Mouse (Mus musculus): Measurements from ENCODE around the gene Fndc8.

Gene Fndc8

DNA sequence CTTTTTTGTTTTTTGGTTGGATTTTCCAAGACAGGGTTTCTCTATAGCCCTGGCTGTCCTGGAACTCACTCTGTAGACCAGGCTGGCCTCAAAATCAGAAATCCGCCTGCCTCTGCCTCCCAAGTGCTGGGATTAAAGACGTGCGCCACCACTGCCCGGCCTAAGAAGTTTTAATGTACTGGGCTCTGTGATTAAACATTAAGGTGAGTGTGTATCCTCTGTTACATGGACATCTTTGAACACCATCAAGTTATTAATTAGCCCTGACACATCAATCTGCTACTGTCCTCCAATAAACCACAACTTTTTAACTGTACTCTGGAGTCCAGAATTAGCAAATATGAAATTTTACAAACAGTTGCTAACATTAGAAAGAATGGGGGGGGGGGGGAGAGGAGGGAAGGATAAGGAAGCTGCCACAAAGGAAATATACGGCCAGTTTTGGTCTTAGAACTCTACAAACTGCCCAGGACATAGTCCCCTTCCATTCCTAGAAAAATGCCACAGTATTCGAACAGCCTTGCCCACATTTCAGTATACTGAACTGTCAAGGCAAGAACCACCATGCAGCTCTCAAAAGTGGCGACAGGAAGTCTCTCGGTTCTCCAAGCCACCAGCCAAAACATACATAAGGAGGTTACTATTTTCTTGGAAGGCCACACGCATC is 22.3 kb upstream of the Fndc8 start:
- no peak for DNase-seq (ENCODE audit: low spot score in 2 of 2)

DNA sequence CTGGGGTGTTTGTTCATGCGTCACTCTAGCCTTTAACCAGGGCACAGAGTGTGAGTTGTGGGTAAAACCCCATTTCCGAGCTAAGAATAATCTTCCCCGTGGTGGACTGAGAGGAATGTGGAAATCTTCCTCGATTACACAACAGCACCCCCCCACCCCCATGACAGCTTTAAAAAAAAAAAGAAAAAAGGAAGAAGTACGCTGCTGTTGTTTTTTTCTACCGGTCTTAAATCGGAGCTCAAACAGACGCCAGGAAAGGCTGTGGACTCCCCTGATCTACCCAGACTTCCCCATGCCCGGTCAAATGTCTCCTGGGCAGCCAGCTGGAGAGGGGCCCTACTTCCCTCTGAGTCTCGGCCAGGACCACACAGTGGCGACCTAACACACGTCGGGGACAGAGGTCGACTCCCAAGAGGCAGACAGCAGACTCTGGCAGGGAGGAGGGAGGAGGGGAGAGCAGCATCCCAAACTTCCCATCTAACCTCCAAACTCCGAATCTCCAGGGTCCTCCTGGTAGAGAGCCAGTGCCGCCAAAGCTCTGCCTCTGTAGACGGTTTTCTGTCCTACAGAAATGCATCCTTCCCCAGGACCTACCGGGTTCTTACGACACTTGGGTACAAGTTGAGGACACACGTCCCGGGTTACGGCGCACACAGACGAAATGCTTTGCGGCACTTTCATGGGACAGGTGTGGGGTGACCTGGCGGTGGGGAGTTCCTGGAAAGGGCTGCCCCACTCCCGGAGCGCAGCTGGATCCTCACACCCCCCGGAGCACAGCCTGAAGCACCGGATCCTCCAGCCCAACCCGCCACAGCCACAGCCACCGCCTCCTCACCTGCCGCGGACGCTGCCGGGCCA is 21.5 kb upstream of the Fndc8 start:
- DNase-seq (ENCODE audit: low spot score in 2 of 2), result peak; percentile 36 to 64

DNA sequence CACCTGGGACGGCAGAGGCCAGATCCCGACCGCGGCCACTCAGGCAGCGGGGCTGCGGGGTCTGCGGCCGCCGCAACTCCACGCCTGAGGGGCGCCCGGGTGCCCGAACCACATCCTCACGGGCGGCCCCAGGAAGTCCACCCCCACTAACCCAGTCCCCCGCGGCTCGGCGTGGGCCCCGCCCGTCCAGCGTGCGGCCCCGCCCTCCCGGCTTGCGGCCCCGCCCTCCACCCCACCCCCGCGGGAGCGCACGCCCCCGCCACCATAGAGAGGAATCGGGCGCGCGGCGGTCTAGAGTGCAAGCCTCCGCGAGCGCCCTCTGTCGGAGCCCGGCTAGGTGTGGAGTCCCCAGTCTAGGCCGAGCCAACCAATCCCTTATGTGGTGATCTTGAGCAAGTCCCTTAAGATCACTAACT is 20.9 kb upstream of the Fndc8 start, which contains the start of gene Rffl:
Gene Rffl, minus strand, starts transcription at position 180 of the 416 bp plus-strand sequence.
- peak; percentile 68 to 92 for DNase-seq (ENCODE audit: low spot score in 2 of 2)

DNA sequence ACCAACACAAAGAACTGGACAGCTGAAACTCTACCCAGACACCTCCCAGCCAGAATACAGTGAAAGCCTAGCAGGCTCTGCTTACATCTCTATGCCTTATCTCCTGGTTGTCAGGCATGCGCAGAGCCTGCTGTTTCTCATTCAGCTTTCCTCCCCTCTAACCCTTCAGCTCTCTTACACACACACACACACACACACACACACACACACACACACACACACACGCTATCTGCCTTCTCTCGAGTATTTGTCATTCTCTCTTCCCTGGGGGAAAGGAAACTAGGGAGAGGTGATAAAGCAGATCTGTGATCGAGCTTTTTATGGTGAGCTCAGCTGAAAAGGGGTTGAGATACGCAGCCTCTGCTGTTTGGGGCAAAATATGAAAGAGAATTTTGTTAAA is 17.0 kb upstream of the Fndc8 start:
- DNase-seq (ENCODE audit: low spot score in 2 of 2), result no peak

DNA sequence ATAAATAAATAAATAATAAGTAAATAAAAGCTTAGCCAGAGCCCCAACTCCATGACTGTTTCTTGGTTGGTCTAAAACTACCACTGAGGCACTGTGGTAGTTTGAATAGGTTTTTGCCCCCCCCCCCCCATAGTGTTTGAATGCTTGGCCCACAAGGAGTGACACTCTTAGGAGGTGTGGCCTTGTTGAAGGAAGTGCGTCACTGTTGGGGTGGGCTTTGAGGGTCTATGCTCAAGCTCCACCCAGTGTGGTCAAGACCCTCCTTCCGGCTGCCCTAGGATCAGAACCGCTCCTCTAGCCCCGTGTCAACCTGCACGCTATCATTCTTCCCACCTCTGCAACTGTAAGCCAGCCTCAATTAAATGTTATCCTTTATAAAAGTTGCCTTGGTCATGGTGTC is 16.3 kb upstream of the Fndc8 start:
- DNase-seq (ENCODE audit: low spot score in 2 of 2), result no peak

DNA sequence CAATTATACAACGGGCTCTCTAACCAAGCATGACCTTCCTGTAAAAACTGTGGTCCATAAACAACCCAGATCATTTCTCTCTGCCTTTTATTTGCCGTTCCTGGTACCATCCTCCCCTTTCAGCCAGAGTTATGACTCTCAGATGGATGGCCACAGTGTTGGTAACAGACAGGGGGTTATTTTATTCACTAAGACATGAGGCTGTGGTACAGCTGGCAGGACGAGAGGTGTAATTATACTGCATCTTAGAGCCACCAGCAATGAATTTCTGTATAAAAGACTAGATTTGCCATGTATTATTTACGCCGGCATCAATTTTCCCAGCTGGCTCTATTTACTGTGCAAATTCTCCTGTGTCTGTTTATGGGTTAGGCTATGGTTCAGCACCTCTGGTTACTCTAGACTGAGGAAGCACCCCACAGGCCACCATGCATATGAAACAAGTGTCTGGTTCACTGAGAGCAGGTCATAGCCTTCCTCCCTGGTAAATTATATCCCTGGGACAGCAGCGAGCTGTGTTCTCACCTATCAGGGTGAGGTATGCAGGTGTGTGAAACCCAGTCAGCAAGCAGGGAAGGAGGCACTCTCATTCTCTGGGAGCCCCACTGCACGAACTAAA is 14.1 kb upstream of the Fndc8 start:
- no peak for DNase-seq (ENCODE audit: low spot score in 2 of 2)

DNA sequence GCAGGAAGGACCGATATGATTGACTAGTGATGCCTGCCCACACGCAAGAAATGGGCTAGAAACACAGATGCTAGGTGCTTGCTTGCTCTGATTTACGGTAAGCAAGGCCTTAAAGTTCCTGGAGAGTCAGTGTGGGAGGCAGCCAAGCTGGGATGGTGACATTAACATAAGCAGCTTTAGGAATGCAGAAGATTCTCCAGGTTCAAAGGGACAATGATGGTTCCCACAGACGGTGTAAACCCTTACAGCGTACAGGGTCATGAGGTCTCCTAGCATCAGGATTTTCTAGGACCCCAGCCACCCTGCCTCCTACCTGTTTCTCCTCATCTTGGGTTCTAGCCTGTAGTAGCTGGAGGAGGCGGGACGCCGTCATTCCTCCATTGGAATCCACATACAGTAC is 8.7 kb upstream of the Fndc8 start:
- DNase-seq (ENCODE audit: low spot score in 2 of 2), result no peak

DNA sequence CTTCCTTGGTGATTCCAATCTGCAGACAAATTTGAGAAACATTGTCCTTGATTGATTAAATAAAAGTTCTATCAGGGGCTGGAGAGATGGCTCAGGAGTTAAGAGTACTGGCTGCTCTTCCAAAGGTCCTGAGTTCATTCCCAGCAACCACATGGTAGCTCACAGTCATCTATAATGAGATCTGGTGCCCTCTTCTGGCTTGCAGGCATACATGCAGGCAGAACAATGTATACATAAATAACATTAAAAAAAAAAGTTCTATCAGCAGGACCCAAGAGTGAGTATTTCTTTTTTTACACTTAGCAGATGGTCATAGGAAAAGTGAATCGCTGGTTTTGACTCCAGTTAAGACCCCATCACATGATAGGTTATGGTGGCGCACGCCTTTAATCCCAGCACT is 5.4 kb upstream of the Fndc8 start:
- no peak for DNase-seq (ENCODE audit: low spot score in 2 of 2)

DNA sequence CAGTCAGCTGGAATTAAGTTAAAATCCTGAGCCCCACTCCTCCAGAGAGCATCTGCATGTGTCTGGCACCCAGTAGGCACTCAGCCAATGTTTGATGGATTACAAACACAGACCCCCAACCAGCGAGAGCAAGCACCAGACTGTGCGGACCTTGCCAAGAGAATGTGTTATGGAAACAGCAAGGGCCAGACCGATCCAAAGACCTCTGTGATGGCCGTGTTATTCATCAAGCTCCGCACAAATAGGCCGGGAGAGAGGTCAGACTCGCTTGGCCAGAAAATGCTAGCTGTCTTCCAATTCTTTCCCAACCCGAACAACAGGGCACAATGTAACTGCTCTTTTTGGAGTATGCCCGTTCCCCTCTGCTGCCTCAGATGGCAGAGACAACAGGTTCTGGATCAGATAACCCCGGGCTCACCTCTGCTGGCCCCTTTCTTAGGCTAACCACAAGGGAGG is 3.4 kb upstream of the Fndc8 start:
- DNase-seq (ENCODE audit: low spot score in 2 of 2), result no peak

DNA sequence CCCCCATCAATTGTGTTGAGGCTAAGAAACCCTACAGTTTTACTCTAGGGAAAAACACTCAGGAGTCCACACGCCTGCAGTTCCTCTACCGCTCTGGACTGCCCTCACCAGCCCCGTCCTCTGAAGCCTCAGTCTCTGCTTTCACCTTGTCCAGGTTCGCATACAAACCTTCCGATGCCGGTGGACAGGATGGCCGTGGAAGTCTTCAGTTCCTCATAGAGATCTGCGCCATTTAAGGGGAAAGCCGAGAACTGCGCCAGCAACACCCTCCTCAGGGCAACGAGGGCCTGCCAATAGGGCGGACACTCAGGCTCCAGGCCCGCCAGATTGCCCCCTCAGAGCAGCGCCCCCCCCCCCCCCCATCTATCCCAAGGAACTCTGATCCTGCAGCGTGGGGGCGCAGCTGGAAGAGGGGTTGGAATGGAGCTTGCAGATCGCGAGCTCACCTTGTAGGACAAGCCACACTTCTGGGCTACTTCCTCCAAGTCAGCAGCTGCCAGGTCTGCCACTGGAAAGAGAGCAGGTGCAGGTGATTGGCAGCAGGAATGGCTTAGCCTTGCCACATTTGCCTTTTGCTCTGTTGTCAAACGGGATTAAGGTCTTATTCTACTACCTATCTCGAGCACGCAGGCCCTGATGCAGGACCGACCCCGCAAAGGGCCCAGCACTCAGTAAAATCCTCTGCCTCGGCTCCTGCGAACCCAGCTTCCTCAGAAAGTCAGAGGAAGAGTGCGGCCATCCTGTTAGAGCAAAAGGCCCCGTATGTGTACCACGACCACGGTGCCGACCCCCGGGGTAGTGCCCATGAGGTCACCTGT is 2.2 kb upstream of the Fndc8 start:
- no peak for DNase-seq (ENCODE audit: low spot score in 2 of 2)

DNA sequence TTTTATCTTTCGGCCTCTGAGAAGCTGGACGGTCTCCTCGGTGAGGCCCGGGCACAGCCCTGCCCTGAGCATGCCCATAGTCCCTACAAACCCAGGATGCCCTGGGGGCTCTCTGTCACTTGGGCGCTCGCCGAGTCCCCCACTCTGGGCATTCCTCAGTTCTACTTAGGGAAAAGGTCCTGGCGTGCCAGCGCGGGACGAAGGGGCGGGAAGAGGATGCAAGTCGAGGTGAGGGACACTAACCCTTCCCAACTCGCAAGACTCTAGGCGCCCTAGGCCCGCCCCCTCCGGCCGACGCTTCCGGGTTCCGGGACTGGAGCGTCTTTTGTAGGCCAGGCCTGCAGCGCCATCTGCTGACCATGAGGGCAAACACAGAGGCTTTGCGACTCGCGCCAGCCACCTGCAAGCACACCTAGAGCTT is 1.6 kb upstream of the Fndc8 start, which contains the start of gene Rad51d:
Gene Rad51d, minus strand, starts transcription at position 273 of the 421 bp plus-strand sequence.
- DNase-seq (ENCODE audit: low spot score in 2 of 2), result peak; percentile 79 to 94

DNA sequence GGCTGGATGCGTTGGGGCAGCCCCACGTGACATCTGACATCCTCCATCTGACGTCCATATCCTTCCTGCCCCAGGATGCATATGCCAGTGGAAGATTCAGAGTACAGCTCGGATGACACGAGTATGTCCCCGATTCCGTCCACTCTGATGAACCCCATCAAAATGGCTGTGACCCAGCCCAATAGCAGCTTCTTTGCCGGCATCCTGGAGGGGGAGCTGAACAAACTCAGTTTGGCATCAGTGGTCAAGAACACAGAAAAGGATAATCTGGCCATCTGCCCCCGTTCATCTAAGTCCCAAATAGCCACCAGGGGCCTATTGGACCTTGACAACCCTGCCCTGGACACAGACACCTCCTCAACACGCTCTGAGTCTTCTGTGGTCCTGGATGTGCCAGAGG is 5.6 kb downstream of the Fndc8 start:
- DNase-seq (ENCODE audit: low spot score in 2 of 2), result no peak

DNA sequence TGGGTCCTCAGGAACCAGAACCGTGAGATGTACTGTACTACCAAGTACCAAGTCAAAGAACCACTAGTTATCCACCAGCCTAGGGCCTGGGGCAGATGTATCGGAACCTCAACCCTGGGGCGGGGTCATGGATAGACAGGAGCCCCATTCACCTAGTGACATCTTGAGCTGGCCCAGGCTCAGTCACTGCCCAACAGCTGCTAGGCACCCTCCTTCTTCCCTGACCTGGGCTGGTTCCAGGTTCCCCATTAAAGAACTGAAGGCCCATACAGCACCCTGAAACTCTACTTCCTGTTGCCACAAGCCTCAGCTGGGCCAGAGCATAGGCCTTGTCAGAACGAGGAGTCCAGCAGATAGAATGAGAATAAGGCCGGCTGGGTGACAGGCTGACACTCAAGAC is 7.8 kb downstream of the Fndc8 start:
- DNase-seq (ENCODE audit: low spot score in 2 of 2), result no peak

DNA sequence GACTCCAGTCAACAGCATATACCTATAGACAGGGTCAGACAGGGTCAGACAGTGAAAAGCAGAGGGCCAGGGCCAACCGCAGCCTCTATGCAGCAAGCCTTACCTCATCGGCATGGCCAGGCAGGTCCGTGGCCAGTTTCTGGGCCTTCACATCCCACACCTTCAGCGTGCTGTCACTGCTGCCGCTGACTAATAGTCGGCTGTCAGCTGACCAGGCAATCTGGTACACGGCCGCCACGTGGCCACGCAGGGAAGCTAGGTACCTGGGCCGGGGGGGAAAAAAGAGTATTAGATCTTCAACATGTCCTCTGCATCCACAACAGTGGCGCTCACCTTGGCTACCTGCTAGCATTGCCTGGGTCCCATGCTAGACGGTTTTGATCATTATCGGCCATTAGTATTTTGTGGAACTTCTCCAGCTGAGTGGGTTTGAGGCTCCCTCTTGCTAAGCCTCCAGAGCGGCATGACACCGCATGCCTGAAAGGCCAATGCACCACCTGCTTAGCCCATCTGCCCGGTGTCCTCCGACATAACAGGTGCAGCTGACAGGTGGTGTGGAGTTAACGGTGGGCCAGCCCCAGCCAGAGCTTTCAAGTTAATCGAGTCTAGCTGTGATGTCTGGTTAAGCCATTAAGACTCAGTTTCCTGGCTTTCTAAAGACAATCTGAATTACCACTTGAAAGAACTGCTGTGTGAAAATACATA is 9.8 kb downstream of the Fndc8 start:
- no peak for DNase-seq (ENCODE audit: low spot score in 2 of 2)

DNA sequence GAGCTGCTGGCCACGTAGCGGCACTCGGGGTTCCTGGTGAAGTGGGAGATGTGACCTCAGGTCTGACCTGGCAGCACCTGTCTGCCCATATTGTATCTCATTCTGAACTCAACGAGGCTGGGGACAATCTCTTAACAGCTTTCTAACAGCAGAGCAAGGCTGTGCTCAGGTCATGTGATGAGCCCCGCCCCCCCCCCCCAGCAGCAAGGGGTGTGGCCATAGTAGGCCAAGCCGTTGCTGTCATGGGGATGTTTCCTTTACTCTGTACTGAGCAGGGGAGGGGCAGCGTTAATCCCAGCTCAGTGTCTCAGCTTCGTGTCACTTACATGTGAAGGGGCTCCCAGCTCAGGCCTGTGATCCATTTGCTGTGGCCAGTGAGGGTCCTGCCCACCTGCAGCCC is 13.0 kb downstream of the Fndc8 start:
- no peak for DNase-seq (ENCODE audit: low spot score in 2 of 2)

DNA sequence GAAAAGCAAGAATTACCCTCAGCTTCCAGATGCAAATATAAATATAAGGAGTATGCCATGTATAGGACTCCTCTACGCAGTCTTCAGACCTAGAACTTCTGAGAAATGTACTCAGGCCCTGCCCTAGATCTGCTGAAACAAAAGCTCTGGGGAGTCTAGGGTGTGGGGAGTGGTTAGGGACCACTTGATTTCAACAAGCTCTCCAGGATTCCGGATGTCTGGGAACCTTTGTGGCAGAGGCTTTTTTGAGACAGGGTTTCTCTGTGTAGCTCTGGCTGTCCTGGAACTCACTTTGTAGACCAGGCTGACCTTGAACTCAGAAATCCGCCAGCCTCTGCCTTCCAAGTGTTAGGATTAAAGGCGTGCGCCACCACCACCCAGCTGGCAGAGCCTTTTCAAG is 13.9 kb downstream of the Fndc8 start:
- DNase-seq (ENCODE audit: low spot score in 2 of 2), result no peak

DNA sequence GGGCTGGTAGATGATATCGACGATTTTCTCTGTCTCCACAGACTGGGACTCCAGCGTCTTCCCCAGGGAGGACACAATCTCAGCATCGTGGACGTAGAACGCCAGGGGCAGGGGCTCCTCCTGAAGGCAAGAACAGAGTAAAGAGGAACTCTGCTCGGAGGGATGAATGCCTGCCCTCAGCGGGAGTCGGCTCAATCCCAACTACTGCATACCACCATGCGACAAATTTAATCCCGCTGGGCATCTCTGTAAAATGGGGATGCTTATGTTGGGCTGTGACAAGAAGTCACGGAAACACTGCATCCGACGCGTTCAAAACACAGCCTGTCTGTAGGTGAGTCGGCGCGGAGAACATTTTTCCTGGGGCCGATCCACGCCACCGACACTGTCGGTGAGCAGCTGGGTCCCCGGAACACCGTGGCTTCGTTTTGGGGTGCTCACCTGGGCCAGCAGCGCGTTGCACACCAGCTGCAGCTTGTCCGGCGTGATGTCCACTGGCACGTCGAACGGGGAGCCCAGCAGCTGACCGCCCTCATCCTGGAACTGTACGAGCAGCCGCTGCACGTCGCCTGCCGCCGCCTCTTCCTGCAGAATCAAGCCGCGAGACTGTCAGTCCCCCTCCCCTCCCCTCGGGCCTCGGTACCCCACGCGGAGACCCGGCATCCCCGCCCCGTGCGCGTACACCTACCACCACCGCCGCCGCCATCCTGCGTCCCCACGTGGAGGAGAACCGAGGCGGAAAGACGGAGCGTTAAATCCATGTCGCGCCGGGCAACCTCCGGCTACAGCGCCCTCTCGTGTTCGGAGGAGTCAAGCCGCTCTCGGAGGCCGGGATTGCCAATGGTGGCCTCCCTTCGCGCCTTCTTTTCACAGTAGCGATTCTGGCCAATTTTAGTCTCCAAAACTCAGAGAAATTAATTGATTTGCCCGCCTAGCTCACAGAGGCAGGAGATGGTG is 16.0 kb downstream of the Fndc8 start, which contains the start of gene Nle1:
Gene Nle1, minus strand, starts transcription at position 761 of the 957 bp plus-strand sequence.
- DNase-seq (ENCODE audit: low spot score in 2 of 2), result peak; percentile 56 to 93

DNA sequence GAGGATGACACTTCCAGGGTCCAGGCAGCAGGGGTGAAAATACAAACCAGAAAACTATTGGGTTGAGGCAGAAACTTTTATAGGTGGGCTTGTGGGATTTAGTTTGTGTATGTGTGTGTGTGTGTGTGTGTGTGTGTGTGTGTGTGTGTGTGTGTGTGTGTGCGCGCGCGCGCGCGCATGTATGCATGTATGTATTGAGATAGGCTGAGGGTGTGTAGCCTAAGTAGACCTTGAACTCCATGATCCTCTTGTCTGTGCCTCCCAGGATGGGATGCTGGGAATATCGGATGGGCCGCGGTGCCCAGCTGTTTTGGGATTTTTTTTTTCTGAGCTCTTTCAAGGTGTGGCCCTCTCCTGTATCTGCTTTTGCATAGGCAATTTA is 16.7 kb downstream of the Fndc8 start:
- DNase-seq (ENCODE audit: low spot score in 2 of 2), result no peak

DNA sequence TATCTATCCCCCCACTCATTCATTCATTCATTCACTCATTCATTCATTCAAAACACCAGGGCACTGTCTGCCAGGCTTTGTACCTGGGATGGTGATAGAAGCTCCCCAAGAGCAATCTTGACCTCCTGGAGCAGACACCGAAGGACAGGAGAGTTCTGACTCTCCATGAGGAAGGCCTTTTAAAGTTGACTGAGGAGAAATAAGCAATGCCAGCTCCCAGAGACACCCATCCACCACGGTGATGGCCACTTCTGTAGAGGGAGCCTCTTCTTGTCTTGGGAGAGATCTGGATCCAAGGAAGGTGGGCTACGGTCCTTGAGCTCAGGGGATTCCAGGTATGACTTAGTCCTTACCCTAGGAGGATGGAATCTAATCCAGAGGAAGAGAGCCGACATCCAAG is 18.3 kb downstream of the Fndc8 start, which contains the start of gene Unc45b:
Gene Unc45b, plus strand, starts transcription at position 301 of the 400 bp plus-strand sequence.
- no peak for DNase-seq (ENCODE audit: low spot score in 2 of 2)

All from left cerebral cortex, adult 9 months (tissue).